Mouse (Mus musculus) liver, embryonic 14.5 days (tissue): ENCODE data around the gene Efr3b.

Experiments
- CTCF ChIP-seq: IDR thresholded peaks from 2 replicates; pipeline ENCODE4 v1.5.1; 2016; ENCODE audit warnings: antibody characterized with exemption, low read depth, control low read depth
- EP300 ChIP-seq: IDR thresholded peaks from 2 replicates; pipeline ENCODE4 v1.6.1; 2016; ENCODE audit warnings: antibody characterized with exemption, low read depth

GRCm38 (mm10) chr12:4020505-4020904 lies 18.2 kb downstream of the Efr3b start:
- no peak for TF ChIP-seq CTCF
- TF ChIP-seq EP300 = no peak
